Mouse (Mus musculus): ENCODE measurements at regions not wholly inside any gene's neighbourhood (a gene's known extent, or its start where the extent isn't known, plus 50 kb on each side); places are given as distances from the start of the nearest gene placed in this dataset.

GRCm38 (mm10) chr13:92931696-92932095 lies 87.1 kb downstream of the Mtx3 start:
- TF ChIP-seq CTCF (IDR thresholded peaks at IDR 0.05; ENCODE audit: low read depth, low read length) (no peak), TAL1 (conservative IDR thresholded peaks at IDR 0.05; ENCODE audit: low read depth, low read length) (no peak), GATA1 (IDR thresholded peaks at IDR 0.05; ENCODE audit: borderline replicate concordance, low read length) (no peak), GATA2 (IDR thresholded peaks at IDR 0.05; ENCODE audit: borderline replicate concordance, low read depth, low read length) (no peak)

Measured in G1E (cell line).